Mouse (Mus musculus): Measurements from ENCODE around the gene Olfr9. TPM values are rescaled to one million over a fixed set of nuclear protein-coding genes. Genes with fewer than 3 reads are reported as not detected.
"Not testable (repeated sequence)": the region's sequence is repeated elsewhere in the genome, so short reads cannot be mapped to it uniquely, and the experiment has no call there.

The Olfr9 gene
- polyA plus RNA-seq (2016; fragmentation: Nextera tagmentation; extraction: Ambion mirVana), result not detected in 2 replicates

GRCm38 (mm10) chr10:128989131-128989530 is at the start of gene Olfr9:
Gene Olfr9 (plus strand): TSS chr10:128989431.
- WGBS, result 71% methylated on average over 1 of the region's 1 CpGs
- not testable (repeated sequence) for H3K27ac ChIP-seq (replicated peaks); H3K4me1 ChIP-seq; H3K36me3 ChIP-seq; DNase-seq (ENCODE audit: low spot score); H3K27me3 ChIP-seq (ENCODE audit: low read depth, poor library complexity, severe bottlenecking); H3K9me3 ChIP-seq (replicated peaks); H3K4me3 ChIP-seq

DNA sequence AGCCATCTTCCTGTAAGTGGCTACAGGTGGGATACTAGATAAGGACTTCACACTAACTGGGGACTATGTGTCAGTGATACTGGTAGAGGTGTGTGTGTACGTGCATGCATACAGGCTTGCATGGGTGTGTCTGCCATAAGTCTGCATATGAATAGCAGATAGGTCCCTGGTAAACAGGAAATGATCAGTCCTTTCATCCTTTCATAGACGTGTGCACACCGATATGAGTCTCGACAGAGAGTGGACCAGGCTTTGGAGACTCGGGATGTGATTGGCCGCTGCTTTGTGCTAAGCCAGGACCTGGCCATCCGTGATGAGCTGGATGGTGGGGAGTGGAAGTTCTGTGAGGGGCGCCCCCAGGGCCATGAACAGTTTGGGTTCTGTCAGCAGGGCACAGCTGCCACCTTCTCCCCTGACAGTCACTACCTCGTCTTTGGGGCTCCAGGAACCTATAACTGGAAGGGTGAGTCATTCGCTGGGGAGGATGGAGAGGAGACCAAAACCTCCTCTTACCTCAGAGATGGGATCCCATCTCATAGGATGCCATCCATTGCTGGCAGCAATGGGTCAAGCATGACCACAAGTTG is 48.7 kb upstream of the Olfr9 start:
- H3K4me3 ChIP-seq, result no peak overlapping the region
- H3K36me3 ChIP-seq, result no peaks in the 10 kb centered on the region
- no peaks in the 10 kb centered on the region for H3K9me3 ChIP-seq (replicated peaks)
- no peak for DNase-seq (ENCODE audit: low spot score)
- H3K27me3 ChIP-seq (ENCODE audit: low read depth, poor library complexity, severe bottlenecking), result peaks cover 12% of the 10 kb centered on the region
- WGBS, result 85% methylated on average over 10 of the region's 10 CpGs
- H3K27ac ChIP-seq (replicated peaks), result no peak overlapping the region
- no peaks in the 10 kb centered on the region for H3K4me1 ChIP-seq

GRCm38 (mm10) chr10:128945675-128946074 is 43.6 kb upstream of the Olfr9 start:
- Histone ChIP-seq H3K9me3 (replicated peaks) (no peaks in the 10 kb centered on the region), H3K27ac (replicated peaks) (no peak overlapping the region), H3K27me3 (ENCODE audit: low read depth, poor library complexity, severe bottlenecking) (no peaks in the 10 kb centered on the region), H3K36me3 (no peaks in the 10 kb centered on the region), H3K4me1 (no peaks in the 10 kb centered on the region), H3K4me3 (no peak overlapping the region)
- DNase-seq (ENCODE audit: low spot score), result no peak
- WGBS, result 17% methylated on average over 3 of the region's 3 CpGs

GRCm38 (mm10) chr10:128947496-128947895 is 41.7 kb upstream of the Olfr9 start:
- H3K4me3 ChIP-seq, result no peak overlapping the region
- H3K27me3 ChIP-seq (ENCODE audit: low read depth, poor library complexity, severe bottlenecking), result no peaks in the 10 kb centered on the region
- H3K27ac ChIP-seq (replicated peaks), result no peak overlapping the region
- H3K9me3 ChIP-seq (replicated peaks), result no peaks in the 10 kb centered on the region
- H3K4me1 ChIP-seq, result no peaks in the 10 kb centered on the region
- WGBS, result 91% methylated on average over 4 of the region's 4 CpGs
- no peaks in the 10 kb centered on the region for H3K36me3 ChIP-seq
- DNase-seq (ENCODE audit: low spot score), result no peak

GRCm38 (mm10) chr10:128950208-128950887 is 38.9 kb upstream of the Olfr9 start:
- WGBS, result 71% methylated on average over 16 of the region's 16 CpGs

GRCm38 (mm10) chr10:128958340-128958739 is 30.9 kb upstream of the Olfr9 start:
- Histone ChIP-seq H3K4me1 (no peaks in the 10 kb centered on the region), H3K27ac (replicated peaks) (no peak overlapping the region), H3K4me3 (no peak overlapping the region), H3K9me3 (replicated peaks) (no peaks in the 10 kb centered on the region), H3K27me3 (ENCODE audit: low read depth, poor library complexity, severe bottlenecking) (no peaks in the 10 kb centered on the region), H3K36me3 (no peaks in the 10 kb centered on the region)
- WGBS, result 77% methylated on average over 10 of the region's 10 CpGs
- DNase-seq (ENCODE audit: low spot score), result no peak

More at GRCm38 (mm10) chr10:128950208-128950887, 38.9 kb upstream of the Olfr9 start:
- no peak for DNase-seq (ENCODE audit: low spot score)
- H3K27ac ChIP-seq (replicated peaks), result no peak overlapping the region
- H3K4me1 ChIP-seq, result no peaks in the 10 kb centered on the region
- H3K9me3 ChIP-seq (replicated peaks), result no peaks in the 10 kb centered on the region
- no peaks in the 10 kb centered on the region for H3K36me3 ChIP-seq
- H3K27me3 ChIP-seq (ENCODE audit: low read depth, poor library complexity, severe bottlenecking), result no peaks in the 10 kb centered on the region
- no peak overlapping the region for H3K4me3 ChIP-seq

DNA sequence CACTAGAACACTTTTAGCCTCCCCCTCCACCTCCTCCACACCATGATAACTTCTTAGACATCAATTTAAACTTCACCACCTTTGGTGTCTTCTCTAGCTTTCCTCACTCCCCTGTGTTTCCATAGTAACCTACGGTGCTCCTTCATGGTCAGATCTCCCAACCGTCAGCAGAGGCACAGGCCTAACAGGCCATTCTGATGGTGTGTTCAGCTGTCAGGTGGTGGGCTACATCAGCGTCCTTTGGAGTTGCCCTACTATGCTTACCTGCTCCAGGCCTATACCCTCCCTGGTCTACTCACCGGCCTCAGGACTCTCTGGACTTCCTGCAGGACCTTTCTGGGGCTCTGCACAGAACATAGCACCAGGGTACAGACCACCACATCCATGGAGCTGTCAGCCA is 29.1 kb upstream of the Olfr9 start:
- Histone ChIP-seq H3K27me3 (ENCODE audit: low read depth, poor library complexity, severe bottlenecking) (no peaks in the 10 kb centered on the region), H3K9me3 (replicated peaks) (no peaks in the 10 kb centered on the region), H3K4me3 (no peak overlapping the region), H3K36me3 (no peaks in the 10 kb centered on the region), H3K27ac (replicated peaks) (no peak overlapping the region), H3K4me1 (no peaks in the 10 kb centered on the region)
- DNase-seq (ENCODE audit: low spot score), result no peak
- 82% methylated on average over 4 of the region's 4 CpGs for WGBS

- Histone ChIP-seq H3K9me3 (replicated peaks) (no peaks in the 10 kb centered on the region), H3K36me3 (no peaks in the 10 kb centered on the region), H3K27ac (replicated peaks) (no peak within 1 kb of the TSS), H3K27me3 (ENCODE audit: low read depth, poor library complexity, severe bottlenecking) (no peaks in the 10 kb centered on the region), H3K4me1 (no peaks in the 10 kb centered on the region), H3K4me3 (no peak within 1 kb of the TSS)
- 89% methylated on average over 12 of the region's 12 CpGs for WGBS
- DNase-seq (ENCODE audit: low spot score), result no peak
These were observed 28.3 kb upstream of the Olfr9 start, which contains the start of gene Mettl7b for GRCm38 (mm10) chr10:128960590-128961584. Gene Mettl7b (minus strand): TSS chr10:128960988.

- no peaks in the 10 kb centered on the region for H3K4me1 ChIP-seq
- no peaks in the 10 kb centered on the region for H3K36me3 ChIP-seq
- H3K27me3 ChIP-seq (ENCODE audit: low read depth, poor library complexity, severe bottlenecking), result no peaks in the 10 kb centered on the region
- H3K9me3 ChIP-seq (replicated peaks), result no peaks in the 10 kb centered on the region
- H3K27ac ChIP-seq (replicated peaks), result no peak overlapping the region
- no peak for DNase-seq (ENCODE audit: low spot score)
- WGBS, result 67% methylated on average over 2 of the region's 2 CpGs
- no peak overlapping the region for H3K4me3 ChIP-seq
These were observed 24.3 kb upstream of the Olfr9 start for GRCm38 (mm10) chr10:128964961-128965360.

GRCm38 (mm10) chr10:128965871-128966270 is 23.4 kb upstream of the Olfr9 start:
- no peaks in the 10 kb centered on the region for H3K36me3 ChIP-seq
- H3K27ac ChIP-seq (replicated peaks), result no peak overlapping the region
- no peaks in the 10 kb centered on the region for H3K4me1 ChIP-seq
- H3K27me3 ChIP-seq (ENCODE audit: low read depth, poor library complexity, severe bottlenecking), result no peaks in the 10 kb centered on the region
- 92% methylated on average over 6 of the region's 6 CpGs for WGBS
- H3K4me3 ChIP-seq, result no peak overlapping the region
- no peak for DNase-seq (ENCODE audit: low spot score)
- no peaks in the 10 kb centered on the region for H3K9me3 ChIP-seq (replicated peaks)

DNA sequence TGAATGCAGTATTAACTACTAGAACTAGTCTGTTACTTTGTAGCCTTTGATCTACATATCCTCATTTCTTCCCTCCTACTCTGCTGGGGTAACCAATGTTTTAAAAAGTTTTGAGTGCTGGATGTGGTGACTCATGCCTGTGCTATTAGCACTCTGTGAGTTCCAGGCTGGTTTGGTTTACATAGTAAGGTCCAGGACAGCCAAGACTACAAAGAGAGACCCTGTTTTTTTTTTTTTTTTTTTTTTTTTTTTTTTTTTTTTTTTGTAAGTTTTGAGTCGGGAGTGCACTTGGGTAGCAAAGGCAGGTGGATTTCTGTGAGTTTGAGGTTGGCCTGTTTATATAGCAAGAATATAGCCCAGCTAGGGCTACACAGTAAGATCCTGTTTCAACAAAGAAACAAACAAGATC is 20.9 kb upstream of the Olfr9 start:
- DNase-seq (ENCODE audit: low spot score), result no peak
- H3K27me3 ChIP-seq (ENCODE audit: low read depth, poor library complexity, severe bottlenecking), result no peaks in the 10 kb centered on the region
- no peak overlapping the region for H3K4me3 ChIP-seq
- no peaks in the 10 kb centered on the region for H3K9me3 ChIP-seq (replicated peaks)
- 65% methylated on average over 1 of the region's 1 CpGs for WGBS
- H3K27ac ChIP-seq (replicated peaks), result no peak overlapping the region
- H3K4me1 ChIP-seq, result no peaks in the 10 kb centered on the region
- no peaks in the 10 kb centered on the region for H3K36me3 ChIP-seq

- H3K9me3 ChIP-seq (replicated peaks), result no peaks in the 10 kb centered on the region
- H3K27me3 ChIP-seq (ENCODE audit: low read depth, poor library complexity, severe bottlenecking), result no peaks in the 10 kb centered on the region
- no peak overlapping the region for H3K27ac ChIP-seq (replicated peaks)
- no peak overlapping the region for H3K4me3 ChIP-seq
- DNase-seq (ENCODE audit: low spot score), result no peak
- H3K36me3 ChIP-seq, result no peaks in the 10 kb centered on the region
- WGBS, result 40% methylated on average over 1 of the region's 1 CpGs
- no peaks in the 10 kb centered on the region for H3K4me1 ChIP-seq
These were observed 18.4 kb upstream of the Olfr9 start for GRCm38 (mm10) chr10:128970740-128971250.

Data from midbrain, embryonic 10.5 days (tissue).